Mouse (Mus musculus): ENCODE results near the gene Sgcb.

Gene Sgcb

DNA sequence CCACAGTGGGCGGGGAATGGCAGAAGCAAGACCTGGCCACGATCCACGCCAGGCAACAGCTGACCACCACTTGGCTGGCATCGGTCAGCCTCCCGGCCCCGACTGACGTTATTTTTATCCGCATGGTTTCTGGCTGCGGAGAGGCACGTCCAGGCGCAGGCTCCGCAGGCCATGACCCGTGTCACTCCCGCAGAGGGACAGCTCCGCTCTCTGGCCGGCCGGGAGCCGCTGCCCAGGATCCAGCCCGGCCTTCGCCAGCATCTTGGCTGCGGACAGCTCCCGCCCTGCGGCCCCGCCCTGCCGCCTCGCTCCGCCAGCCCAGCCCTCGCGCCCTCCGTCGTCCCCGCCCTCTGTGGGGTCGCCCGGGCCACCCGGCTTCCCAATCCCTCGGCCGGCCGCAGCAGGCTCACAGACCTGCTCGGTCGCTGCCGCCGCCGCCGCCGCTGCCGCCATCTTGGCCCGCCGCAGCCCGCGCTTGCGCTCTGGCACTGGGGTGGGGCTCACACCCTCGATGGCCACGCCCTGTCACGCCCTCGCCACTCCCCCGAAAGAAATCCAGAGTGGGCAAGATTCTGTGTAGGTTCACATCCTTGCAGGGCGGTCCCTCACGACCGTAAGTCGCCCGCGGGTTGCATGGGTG is at the start of gene Sgcb:
Gene Sgcb (minus strand): TSS at position 530 of the 640 bp plus-strand sequence.
- peak; percentile 80 to 83 for DNase-seq (ENCODE audit: low spot score in 2 of 2)

DNA sequence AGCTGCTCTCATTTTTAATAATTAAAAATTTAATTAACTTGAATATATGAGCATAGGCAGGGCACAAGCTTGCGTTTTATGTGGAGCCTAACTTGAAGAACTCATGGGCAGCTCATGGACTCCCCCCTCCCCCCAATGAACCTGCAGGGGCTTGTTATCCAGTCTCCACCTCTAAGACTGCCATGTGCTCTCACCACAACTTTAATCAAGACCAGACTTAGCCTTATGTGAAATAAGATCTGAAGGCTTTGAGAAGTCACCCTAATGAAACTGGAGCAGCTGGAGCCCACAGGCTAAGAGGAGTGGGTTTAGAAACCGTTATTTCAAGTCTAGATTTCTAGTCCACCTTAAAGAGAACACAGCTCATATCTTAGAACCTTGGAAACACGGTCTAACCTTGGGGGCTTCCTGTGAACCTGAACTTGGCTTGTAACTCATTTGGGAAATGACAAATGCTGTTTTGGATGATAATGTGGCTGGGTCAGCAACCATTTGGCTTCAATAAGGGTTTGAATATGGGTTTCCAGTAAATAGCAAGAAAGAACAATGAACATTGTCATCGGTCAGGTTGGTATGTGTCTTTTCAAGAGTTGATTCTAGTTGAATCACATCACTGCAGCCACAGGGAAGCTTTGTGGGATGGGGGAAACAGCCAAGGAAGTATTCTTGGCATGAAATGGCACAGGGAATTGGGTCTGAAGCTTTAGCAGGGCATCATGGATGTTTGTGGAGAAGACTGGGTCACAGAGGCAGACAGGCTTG is 46.8 kb upstream of the Sgcb start:
- no peak for DNase-seq (ENCODE audit: low spot score in 2 of 2)

DNA sequence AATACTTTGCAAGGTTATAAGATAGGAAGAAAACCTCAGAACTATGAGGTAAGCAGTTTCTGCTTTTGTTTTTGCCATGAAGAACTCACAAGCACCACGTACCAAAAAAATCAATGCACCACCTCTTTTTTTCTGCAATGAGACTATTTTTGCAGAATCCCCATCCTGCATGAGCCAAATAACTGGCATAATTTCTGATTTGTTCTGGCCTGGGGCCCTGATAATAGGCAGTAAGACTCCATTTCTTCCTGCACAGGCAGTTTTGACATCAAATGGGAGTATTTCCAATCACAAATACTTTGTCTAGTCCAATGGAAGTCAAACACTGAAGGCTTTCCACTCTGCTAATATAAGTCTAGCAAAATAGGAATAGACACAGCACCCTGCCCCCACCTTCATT is 46.2 kb upstream of the Sgcb start:
- no peak for DNase-seq (ENCODE audit: low spot score in 2 of 2)

DNA sequence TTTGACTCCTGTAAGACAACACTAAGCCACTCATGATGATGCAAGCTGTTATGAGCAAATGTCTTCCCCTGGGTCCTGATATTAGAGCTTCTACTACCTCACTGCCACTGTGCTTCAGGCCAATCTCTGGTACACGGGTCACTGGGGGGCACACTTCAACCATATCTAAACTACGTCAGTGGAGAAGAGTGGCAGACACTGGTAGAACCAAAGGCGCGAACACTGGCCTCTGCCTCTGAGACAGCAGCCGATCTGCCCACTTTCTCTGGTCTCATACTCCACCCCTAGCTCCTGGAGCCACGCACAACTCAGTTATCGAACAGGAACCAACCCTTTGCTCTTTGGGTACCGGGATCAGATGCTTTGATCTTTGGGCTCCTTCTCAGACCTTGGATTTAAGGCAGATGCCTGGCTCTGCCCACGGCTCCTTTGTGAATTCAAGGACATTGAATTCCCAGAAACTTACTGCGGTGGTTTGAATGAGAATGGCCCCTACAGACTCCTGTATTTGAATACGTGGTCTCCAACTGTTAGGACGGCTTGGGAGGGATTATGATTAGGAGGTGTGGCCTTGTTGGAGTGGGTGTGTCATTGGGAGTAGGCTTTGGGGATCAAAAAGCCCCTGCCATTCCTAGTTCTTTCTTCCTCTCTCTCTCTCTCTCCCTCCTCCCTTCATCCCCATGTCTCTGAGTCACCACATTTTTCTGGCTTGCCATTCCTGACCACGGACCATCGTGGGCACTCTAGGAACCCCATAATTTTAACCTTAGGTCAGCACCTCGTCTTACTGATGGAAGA is 44.3 kb upstream of the Sgcb start:
- DNase-seq (ENCODE audit: low spot score in 2 of 2), result no peak

DNA sequence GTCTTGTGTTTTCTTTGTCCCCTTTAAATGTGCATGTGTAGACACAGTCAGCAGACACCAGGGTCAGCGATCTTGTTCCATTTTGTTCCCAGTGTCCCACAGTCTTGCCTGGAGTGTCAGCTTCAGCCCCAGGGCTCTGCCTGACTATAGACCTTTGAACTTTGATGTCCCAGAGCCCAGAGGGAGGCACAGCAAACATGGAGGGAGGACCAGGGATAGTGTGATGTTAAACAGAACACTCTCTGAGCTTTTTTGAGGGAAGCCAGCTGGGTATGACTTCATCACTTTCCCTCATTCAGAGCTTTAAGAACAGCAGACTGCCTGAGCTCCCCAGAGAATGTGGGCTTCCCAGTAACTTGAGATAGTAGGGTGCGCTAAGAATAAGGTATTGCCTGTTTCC is 42.6 kb upstream of the Sgcb start:
- DNase-seq (ENCODE audit: low spot score in 2 of 2), result no peak

DNA sequence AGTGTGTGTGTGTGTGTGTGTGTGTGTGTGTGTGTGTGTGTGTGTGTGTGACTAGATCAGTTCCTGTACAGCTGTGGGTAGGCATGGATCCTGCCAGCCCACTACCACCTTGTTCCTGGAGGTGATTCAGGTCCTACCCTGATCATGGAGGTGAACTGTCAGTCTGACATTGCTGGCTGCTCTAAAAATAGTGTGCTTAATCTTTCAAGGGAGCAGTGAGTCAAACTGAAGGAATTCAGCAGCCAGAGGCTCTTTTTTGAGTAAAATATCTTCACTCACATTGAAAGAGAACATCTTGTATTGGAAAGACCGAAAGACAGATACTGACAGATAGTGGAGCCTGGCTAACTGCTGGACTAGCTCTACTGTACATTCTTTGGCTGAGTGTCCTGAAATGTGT is 41.0 kb upstream of the Sgcb start:
- DNase-seq (ENCODE audit: low spot score in 2 of 2), result no peak

DNA sequence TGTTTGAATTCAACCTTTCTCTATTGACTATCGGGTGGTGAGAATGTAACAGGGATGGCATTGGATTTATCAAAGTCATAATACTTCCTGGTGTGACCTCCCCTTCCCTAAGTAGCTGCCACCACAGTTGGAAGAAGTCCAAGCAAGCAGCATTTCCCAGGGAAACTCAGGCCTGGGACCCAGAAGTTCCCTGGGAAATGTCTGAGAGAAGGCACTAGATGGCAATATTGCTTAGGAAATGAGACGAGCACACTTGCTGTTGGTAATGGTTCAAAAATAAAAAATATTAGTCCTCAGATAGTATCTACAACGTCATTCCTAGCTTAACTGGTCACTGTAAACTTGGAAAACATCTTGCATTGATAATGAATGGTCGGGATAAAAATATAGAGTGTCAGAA is 38.6 kb upstream of the Sgcb start:
- no peak for DNase-seq (ENCODE audit: low spot score in 2 of 2)

DNA sequence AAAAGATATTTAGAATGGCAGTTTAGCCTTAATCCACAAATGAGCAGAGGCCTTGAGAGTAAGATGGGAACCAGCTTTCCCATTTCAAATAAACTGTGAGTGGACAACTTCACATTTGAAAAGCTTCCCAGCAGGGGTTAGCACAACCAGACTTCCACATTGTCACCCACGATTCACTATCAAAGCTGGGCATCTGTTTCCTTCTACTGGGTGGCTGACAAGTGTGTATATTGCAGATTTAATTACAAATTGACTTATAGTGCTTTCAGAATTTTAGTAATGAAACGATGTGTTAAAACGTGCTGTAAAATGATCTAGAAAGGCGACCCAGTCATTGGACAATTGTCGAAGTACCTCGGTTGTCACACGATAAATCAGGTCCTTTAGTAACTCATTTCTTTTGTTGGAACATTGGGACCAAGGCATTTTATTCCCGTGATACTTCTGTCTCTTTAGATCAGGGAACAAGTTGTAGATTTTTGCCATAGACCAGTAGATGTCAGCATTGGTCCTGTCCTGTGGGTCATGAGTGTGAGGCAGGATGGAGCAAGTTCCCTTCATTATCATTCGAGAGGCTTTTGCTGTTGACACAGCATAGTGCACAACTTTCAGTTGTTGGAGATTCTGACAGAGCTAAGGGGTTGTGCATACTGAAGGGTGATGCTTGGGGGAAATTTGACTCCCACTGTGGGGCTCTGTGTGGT is 36.3 kb upstream of the Sgcb start:
- DNase-seq (ENCODE audit: low spot score in 2 of 2), result no peak

DNA sequence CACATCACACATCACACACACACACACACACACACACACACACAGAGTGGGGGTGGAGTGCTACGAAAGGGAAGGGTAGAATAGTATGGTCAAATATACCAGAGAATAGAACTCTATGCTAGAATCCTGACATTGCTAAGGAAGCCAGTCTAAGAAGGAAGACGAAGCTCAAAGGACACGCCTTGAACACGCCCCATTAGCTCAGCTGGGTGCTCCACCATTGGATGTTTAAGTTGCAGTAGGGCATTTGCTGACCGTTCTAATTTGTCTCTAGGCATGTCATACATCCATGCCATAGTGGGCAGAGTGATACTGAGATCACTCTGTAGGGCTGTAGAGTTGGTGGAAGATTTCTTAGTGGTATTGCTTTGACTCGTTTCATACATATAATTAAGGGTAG is 35.6 kb upstream of the Sgcb start:
- no peak for DNase-seq (ENCODE audit: low spot score in 2 of 2)

DNA sequence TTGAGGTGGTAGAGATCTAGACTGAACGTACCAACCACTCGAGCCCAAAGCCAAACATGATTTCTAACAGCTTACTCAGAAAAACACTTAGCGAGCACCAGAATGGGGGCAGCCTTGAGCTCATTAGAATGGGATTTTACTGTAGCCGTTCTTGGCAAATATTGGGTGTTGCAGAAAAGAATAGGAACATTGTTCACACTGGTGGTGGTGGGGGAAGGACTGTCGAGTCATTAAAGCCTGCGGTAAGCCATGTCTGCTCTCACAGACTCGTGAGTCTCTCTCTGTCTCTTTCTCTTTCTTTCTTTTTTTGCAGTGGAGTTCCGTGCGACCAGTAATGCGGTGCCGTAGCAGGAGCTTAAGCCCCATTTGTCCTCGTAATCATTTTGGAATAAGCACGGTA is 29.0 kb upstream of the Sgcb start:
- no peak for DNase-seq (ENCODE audit: low spot score in 2 of 2)

DNA sequence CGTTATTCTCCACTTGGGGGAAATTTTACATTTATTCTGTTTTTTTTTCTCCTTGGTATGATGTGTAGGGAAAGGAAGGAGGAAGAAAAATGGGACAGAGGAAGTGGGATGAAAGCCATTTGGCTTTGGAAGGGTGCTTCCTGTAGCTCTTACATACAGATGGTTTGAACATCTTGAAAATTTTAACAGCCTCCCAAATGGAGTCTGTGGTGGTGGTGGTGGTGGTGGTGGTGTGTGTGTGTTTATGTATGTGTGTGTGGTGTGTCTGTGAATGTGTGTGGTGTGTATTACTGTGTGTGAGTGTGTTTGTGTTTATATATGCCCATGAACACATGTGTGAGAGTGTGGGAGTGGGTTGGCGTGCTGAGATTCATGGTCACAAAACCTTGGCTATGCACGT is 28.0 kb upstream of the Sgcb start:
- no peak for DNase-seq (ENCODE audit: low spot score in 2 of 2)

DNA sequence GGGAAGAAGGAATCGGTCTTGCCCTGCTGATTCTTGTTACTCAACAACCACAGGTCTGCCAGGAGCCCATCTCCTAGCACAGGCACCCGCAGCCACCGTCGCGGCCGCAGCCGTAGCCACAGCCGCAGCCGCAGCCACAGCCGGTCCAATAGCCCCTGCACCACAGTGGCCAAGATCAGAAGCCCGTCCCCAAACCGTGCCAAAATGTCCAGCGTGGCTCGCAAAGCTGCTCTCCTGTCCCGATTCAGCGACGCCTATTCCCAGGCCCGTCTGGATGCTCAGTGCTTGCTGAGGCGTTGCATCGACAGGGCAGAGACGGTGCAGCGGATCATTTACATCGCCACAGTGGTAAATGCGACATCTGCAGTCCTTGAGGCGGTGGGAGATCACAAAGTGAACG is 21.8 kb upstream of the Sgcb start:
- no peak for DNase-seq (ENCODE audit: low spot score in 2 of 2)

DNA sequence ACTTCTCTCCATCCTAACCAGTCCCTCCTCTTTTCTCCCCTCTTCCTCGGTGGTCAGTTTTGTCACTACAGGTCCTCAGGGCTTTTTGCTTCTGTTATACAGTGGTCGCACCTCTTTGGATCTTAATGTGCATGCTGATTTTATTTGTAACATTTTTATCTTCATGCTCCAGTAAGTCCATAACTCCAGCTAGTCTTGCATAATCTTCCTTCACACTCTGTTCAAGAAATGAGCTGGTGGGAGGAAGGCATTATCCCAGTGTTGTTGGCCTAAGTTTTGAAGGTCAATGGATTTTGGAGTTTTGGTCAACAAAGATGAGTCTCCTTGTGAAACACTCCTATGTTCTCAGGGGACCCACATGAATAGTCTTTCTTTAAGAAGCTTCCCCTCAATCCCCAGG is 20.3 kb upstream of the Sgcb start:
- DNase-seq (ENCODE audit: low spot score in 2 of 2), result no peak

DNA sequence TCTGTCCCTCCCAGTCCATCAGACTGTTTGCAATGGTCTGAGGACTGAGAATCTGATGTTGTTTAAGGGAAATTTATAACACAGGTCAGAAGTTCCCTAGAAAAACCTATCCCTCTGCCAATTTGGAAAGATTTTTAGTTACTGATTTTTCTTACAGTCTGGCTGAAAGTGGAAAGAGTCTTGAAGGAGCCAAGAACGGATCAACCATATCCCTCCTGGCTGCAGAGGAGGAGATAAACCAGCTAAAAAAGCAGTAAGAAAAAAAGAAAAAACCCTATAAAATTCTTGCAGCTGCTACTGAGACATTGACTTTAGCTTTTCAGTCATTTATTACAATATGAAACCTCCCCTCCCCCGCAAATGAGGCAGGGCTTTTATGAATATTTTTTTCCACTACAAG is 19.1 kb upstream of the Sgcb start:
- DNase-seq (ENCODE audit: low spot score in 2 of 2), result no peak

DNA sequence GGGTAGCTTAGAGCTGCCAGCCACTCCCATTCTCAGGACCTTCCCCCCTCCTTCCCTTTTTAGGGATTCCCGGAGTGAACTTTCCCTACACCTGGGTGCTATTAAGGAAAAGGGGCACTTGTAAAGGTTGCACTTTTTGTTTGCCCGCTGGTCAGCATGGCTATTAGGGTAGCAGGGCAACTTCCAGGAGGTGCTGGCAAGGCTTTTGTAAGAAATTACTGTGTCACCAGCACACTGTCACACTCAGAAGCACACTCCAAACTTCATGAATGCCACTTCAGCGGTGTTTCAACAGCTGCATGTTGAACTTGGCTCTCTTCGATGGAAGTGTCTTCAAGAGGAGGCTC is 4.2 kb upstream of the Sgcb start:
- no peak for DNase-seq (ENCODE audit: low spot score in 2 of 2)

DNA sequence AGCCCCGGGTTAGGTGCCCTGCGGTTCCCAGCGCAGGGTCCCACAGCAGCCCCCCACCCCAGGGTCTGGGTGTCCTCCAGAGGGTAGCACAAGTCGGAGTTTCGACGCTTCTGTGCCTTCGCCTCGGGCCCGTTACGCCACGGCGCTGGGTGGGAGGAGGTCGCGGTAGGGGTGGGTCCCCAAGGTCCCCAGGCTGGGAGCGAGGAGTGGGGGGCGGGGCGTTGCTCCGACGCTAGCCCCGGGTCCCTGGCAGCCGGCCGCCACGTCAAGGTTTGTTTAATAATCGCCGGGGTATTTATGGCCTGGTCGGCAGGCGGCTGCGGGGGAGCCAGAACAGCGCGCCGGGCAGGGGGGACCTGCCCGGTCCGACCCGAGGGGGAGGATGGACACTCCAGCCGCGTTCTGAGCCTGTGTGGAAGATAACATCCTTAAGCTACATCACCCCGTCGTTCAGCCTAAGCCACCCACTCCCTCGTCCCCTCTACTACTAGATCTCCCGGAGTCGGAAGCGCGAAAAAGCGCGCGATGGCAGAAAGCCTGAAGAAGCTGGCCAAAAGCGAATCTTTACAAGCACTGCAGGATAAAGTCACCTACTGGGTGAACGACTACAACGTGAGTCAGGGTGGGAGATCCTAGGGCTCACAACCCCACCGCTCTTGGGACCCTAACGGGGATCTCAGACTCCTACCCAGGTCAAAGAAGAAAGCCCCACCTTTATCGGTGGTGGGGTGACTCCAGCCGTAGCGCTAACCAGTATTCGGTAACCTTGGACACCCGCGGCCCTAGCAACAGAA is 3.7 kb upstream of the Sgcb start, which contains the start of gene Spata18:
Gene Spata18 (plus strand): TSS at position 319 of the 794 bp plus-strand sequence.
- DNase-seq (ENCODE audit: low spot score in 2 of 2), result no peak

DNA sequence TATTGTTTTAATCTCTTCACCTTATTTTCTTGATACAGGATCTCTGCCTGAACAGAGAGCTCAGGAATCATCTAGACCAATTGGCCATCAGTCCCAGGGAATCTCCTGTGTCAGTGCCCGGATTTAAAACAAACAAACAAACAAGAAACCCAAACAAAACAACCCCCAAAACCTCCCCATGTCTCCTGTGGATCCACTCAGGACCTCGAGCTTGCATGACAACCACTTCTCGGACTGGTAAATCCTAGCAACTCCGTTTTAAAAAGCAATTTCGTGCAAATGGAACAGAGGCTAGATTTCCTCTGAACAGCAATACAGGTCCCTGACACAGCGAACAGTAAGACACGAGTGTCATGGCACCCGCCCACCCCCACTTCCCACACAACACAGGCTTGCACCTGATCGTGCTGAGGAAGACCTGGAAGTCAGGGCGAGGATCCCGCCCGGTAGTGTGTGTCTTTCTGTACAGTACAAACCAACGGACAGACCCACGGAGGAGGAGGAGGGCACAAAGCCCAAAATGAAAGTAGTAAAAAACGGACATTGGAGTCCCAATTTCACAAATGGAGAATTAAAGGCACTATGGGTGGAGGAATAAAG is 2.9 kb upstream of the Sgcb start:
- no peak for DNase-seq (ENCODE audit: low spot score in 2 of 2)

DNA sequence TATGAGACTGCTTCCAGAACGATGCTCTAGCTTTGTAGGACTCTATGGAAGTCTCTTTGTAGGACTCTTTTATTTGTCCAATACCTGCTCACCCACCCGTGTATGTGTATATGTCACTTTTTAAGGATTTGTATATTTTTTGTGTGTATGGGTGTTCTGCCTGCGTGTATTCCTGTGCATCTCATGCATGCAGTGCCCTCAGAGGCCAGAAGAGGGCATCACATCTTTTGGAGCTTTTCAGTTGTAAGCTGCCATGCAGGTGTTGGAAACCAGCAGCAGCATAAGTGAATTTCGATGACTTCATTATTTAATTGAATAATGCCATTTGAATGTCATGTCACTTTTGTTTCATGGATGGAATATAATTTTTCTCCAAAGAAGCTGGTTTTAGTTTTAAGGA is 5.5 kb downstream of the Sgcb start:
- no peak for DNase-seq (ENCODE audit: low spot score in 2 of 2)

DNA sequence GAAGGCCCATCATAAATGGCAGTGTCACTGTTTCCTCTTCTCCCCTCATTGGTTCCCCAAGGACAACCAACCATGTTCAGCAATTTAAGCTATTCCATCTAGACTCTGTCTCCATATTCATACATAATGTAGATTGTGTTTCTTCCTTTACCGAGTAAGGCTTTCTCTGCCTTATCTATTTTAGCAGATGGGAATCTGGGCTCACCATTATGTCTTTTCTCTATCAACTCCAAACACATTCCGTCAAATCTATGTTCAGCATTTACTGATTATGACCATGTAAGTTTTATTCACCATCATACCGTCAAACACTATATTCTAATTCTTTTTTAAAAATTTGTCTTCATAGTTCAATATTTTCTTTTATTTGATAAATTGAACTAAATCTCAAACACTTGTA is 6.5 kb downstream of the Sgcb start:
- DNase-seq (ENCODE audit: low spot score in 2 of 2), result no peak

DNA sequence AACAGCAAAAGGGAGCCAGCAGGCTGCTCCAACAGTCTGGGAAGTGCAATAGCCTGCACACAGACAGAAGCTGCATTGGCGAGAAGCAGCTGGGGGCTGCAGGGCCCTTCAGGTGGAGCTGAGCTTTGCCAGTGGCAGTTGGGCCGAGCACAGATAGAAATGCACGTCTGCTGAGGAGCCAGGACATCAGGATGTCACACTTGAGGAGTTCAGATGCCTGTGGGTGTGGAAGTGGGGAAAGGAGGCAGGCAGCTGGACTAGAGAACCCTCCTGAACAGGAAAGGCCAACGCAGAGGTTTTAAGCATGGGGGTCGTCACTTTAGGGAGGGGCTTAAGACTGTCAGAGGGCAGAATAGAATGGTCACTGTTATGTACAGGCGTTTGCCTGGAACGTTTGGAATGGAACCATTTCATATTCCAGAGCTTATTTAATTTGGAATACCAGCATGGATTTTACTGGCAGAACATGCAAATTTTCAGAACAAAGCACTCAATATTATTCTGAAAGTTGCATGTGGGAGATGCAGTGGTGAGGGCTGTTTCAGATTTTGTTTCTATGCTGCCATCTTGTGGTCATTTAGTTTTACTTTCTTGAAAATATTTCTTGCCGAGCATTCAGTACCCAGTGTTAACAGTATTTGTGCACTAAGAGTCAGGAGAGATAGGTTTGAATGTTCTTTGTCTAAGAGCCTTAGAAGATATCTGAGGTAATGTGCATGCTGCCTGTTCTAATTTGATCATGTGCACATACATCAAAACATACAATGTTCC is 10.1 kb downstream of the Sgcb start:
- DNase-seq (ENCODE audit: low spot score in 2 of 2), result no peak

Measured in right cerebral cortex, postnatal 36 days (tissue).